Mouse (Mus musculus): Measurements from ENCODE around the gene 4930453N24Rik.

4930453N24Rik gene

GRCm38 (mm10) chr16:64770521-64771430 is at the start of gene 4930453N24Rik:
Gene 4930453N24Rik, minus strand, starts transcription at chr16:64771161.
- DNase-seq, result peak; percentile 91 to 92

GRCm38 (mm10) chr16:64817094-64817765 is 46.3 kb upstream of the 4930453N24Rik start:
- DNase-seq, result no peak

- DNase-seq, result no peak
Observed at GRCm38 (mm10) chr16:64803041-64803440, 32.1 kb upstream of the 4930453N24Rik start.

- no peak for DNase-seq
Observed at GRCm38 (mm10) chr16:64801638-64802037, 30.7 kb upstream of the 4930453N24Rik start.

GRCm38 (mm10) chr16:64800393-64800792 is 29.4 kb upstream of the 4930453N24Rik start:
- no peak for DNase-seq

GRCm38 (mm10) chr16:64794802-64795201 is 23.8 kb upstream of the 4930453N24Rik start:
- DNase-seq, result no peak

GRCm38 (mm10) chr16:64789706-64790105 is 18.7 kb upstream of the 4930453N24Rik start:
- DNase-seq, result no peak

- DNase-seq, result no peak
Observed at GRCm38 (mm10) chr16:64775516-64775915, 4.6 kb upstream of the 4930453N24Rik start.

GRCm38 (mm10) chr16:64771431-64771818 is 464 bp upstream of the 4930453N24Rik start:
- no peak for DNase-seq

- no peak for DNase-seq
Observed at GRCm38 (mm10) chr16:64766696-64767300, 4.2 kb downstream of the 4930453N24Rik start.

GRCm38 (mm10) chr16:64759245-64759626 is 11.7 kb downstream of the 4930453N24Rik start:
- no peak for DNase-seq

- no peak for DNase-seq
Observed at GRCm38 (mm10) chr16:64758561-64759244, 12.3 kb downstream of the 4930453N24Rik start.

GRCm38 (mm10) chr16:64757666-64758400 is 13.1 kb downstream of the 4930453N24Rik start:
- peak; percentile 34 to 79 for DNase-seq

- DNase-seq, result no peak
Observed at GRCm38 (mm10) chr16:64756321-64756720, 14.6 kb downstream of the 4930453N24Rik start.

- DNase-seq, result peak in 1 of 2 experiments; percentile 47
Observed at GRCm38 (mm10) chr16:64754743-64755139, 16.2 kb downstream of the 4930453N24Rik start.

GRCm38 (mm10) chr16:64753990-64754742 is 16.8 kb downstream of the 4930453N24Rik start:
- DNase-seq, result no peak

GRCm38 (mm10) chr16:64748237-64748636 is 22.7 kb downstream of the 4930453N24Rik start:
- DNase-seq, result peak; percentile 63 to 72

- DNase-seq, result no peak
Observed at GRCm38 (mm10) chr16:64745089-64745488, 25.9 kb downstream of the 4930453N24Rik start.

- no peak for DNase-seq
Observed at GRCm38 (mm10) chr16:64737289-64737688, 33.7 kb downstream of the 4930453N24Rik start.

GRCm38 (mm10) chr16:64723273-64724057 is 47.5 kb downstream of the 4930453N24Rik start:
- peak; percentile 16 to 27 for DNase-seq

Measured in lung, postnatal 4 days (tissue).